Mouse (Mus musculus) cerebellum, adult 8-10 months (tissue): Measurements from ENCODE around the gene Lims1.

Source experiments
- DNase-seq: peaks from one replicate; pipeline ENCODE4 v3.0.0; 2022

The Lims1 gene

GRCm38 (mm10) chr10:58452185-58452584 lies 128.9 kb downstream of the Lims1 start:
- DNase-seq = no peak

- DNase-seq = no peak
Observed at GRCm38 (mm10) chr10:58459896-58460295, 136.6 kb downstream of the Lims1 start.
